Mouse (Mus musculus): ENCODE data around the gene Inpp5d. TPM values are rescaled to one million over a fixed set of nuclear protein-coding genes. Genes with fewer than 3 reads are reported as not detected.

Inpp5d gene
- total RNA-seq, 2 experiments from 2014 or later = 13.6 to 16.8 TPM

- no peak for DNase-seq (ENCODE audit: low spot score in 2 of 2)
Measured at GRCm38 (mm10) chr1:87766233-87766632, 146.1 kb downstream of the Inpp5d start.

- DNase-seq (ENCODE audit: low spot score in 2 of 2) = no peak
Measured at GRCm38 (mm10) chr1:87769263-87769662, 149.2 kb downstream of the Inpp5d start.

Other genes starting within 250 kb of the Inpp5d start
- gene Kcnj13, start 225.6 kb upstream of the Inpp5d start, total RNA-seq (2021) = 1 to 10 TPM in 1 of 2 experiments, under 1 TPM in 1; 0.86 to 2.7 TPM
- gene Snorc, start 150.0 kb upstream of the Inpp5d start, total RNA-seq (2021) = not detected
- gene Neu2, start 110.4 kb upstream of the Inpp5d start, total RNA-seq (2021) = under 1 TPM; 0.43 to 0.69 TPM
- 100 to 1,000 TPM; 112 to 115 TPM for gene Ngef, start 46.4 kb upstream of the Inpp5d start, total RNA-seq (2021)
- gene Atg16l1, start 135.6 kb downstream of the Inpp5d start, total RNA-seq (2021) = 10 to 100 TPM; 61.1 to 64.7 TPM
- gene Sag, start 183.4 kb downstream of the Inpp5d start, total RNA-seq (2021) = 1 to 10 TPM; 1.9 to 2.1 TPM
- 100 to 1,000 TPM in 1 of 2 experiments, 10 to 100 TPM in 1; 92.0 to 100 TPM for gene Dgkd, start 233.0 kb downstream of the Inpp5d start, total RNA-seq (2021)

All from layer of hippocampus, adult 18-20 months (tissue).